Mouse (Mus musculus): ENCODE measurements around the gene Elmo1. TPM values are rescaled to one million over a fixed set of nuclear protein-coding genes. Genes with fewer than 3 reads are reported as not detected.
A peak's percentile ranks its signal among the peaks of the same experiment; 100 is the strongest.

Gene Elmo1
- polyA plus RNA-seq, 1 experiment = not detected

GRCm38 (mm10) chr13:20461616-20462015 is 371.2 kb downstream of the Elmo1 start:
- no peaks in the 10 kb centered on the region for H3K79me3 ChIP-seq (ENCODE audit: low read depth)
- no peaks in the 10 kb centered on the region for H3K79me2 ChIP-seq (ENCODE audit: control insufficient read depth, insufficient read depth)
- no peaks in the 10 kb centered on the region for H3K27me3 ChIP-seq (ENCODE audit: control insufficient read depth, insufficient read depth, insufficient read length)
- no peak overlapping the region for H3ac ChIP-seq (ENCODE audit: control insufficient read depth, insufficient read length, low read depth)
- H3K36me3 ChIP-seq (ENCODE audit: control insufficient read depth, insufficient read depth) = no peaks in the 10 kb centered on the region
- no peak overlapping the region for H3K4me3 ChIP-seq (ENCODE audit: insufficient read depth, poor library complexity, severe bottlenecking)
- TF ChIP-seq CTCF (IDR thresholded peaks at IDR 0.05; ENCODE audit: control insufficient read depth, insufficient read depth, insufficient read length) (no peak), USF1 (IDR thresholded peaks at IDR 0.05; ENCODE audit: low read depth) (no peak), FOSL1 (IDR thresholded peaks at IDR 0.05; ENCODE audit: insufficient read depth, low read length, poor library complexity, severe bottlenecking) (no peak), CEBPB (IDR thresholded peaks at IDR 0.05; ENCODE audit: low read depth) (no peak), MAX (IDR thresholded peaks at IDR 0.05) (no peak), MYOD1 (IDR thresholded peaks at IDR 0.05; ENCODE audit: control insufficient read depth, insufficient read length, low read depth) (no peak), MYOG (IDR thresholded peaks at IDR 0.05; ENCODE audit: control insufficient read depth, extremely low read depth, insufficient read length) (no peak)

GRCm38 (mm10) chr13:20464161-20464560 is 373.8 kb downstream of the Elmo1 start:
- Histone ChIP-seq H3K4me3 (ENCODE audit: insufficient read depth, poor library complexity, severe bottlenecking) (no peak overlapping the region), H3K79me3 (ENCODE audit: low read depth) (no peaks in the 10 kb centered on the region), H3K36me3 (ENCODE audit: control insufficient read depth, insufficient read depth) (no peaks in the 10 kb centered on the region), H3K27me3 (ENCODE audit: control insufficient read depth, insufficient read depth, insufficient read length) (no peaks in the 10 kb centered on the region), H3K79me2 (ENCODE audit: control insufficient read depth, insufficient read depth) (no peaks in the 10 kb centered on the region), H3ac (ENCODE audit: control insufficient read depth, insufficient read length, low read depth) (no peak overlapping the region)
- TF ChIP-seq FOSL1 (IDR thresholded peaks at IDR 0.05; ENCODE audit: insufficient read depth, low read length, poor library complexity, severe bottlenecking) = no peak
- TF ChIP-seq USF1 (IDR thresholded peaks at IDR 0.05; ENCODE audit: low read depth) = no peak
- no peak for TF ChIP-seq CTCF (IDR thresholded peaks at IDR 0.05; ENCODE audit: control insufficient read depth, insufficient read depth, insufficient read length)
- no peak for TF ChIP-seq CEBPB (IDR thresholded peaks at IDR 0.05; ENCODE audit: low read depth)
- no peak for TF ChIP-seq MYOD1 (IDR thresholded peaks at IDR 0.05; ENCODE audit: control insufficient read depth, insufficient read length, low read depth)
- no peak for TF ChIP-seq MYOG (IDR thresholded peaks at IDR 0.05; ENCODE audit: control insufficient read depth, extremely low read depth, insufficient read length)
- no peak for TF ChIP-seq MAX (IDR thresholded peaks at IDR 0.05)

GRCm38 (mm10) chr13:20467381-20467780 is 377.0 kb downstream of the Elmo1 start:
- TF ChIP-seq FOSL1 (IDR thresholded peaks at IDR 0.05; ENCODE audit: insufficient read depth, low read length, poor library complexity, severe bottlenecking) = no peak
- TF ChIP-seq CTCF (IDR thresholded peaks at IDR 0.05; ENCODE audit: control insufficient read depth, insufficient read depth, insufficient read length) = no peak
- TF ChIP-seq USF1 (IDR thresholded peaks at IDR 0.05; ENCODE audit: low read depth) = no peak
- no peak for TF ChIP-seq MYOG (IDR thresholded peaks at IDR 0.05; ENCODE audit: control insufficient read depth, extremely low read depth, insufficient read length)
- no peak for TF ChIP-seq MYOD1 (IDR thresholded peaks at IDR 0.05; ENCODE audit: control insufficient read depth, insufficient read length, low read depth)
- no peak for TF ChIP-seq CEBPB (IDR thresholded peaks at IDR 0.05; ENCODE audit: low read depth)
- no peak for TF ChIP-seq MAX (IDR thresholded peaks at IDR 0.05)
- Histone ChIP-seq H3K36me3 (ENCODE audit: control insufficient read depth, insufficient read depth) (no peaks in the 10 kb centered on the region), H3K79me3 (ENCODE audit: low read depth) (no peaks in the 10 kb centered on the region), H3K27me3 (ENCODE audit: control insufficient read depth, insufficient read depth, insufficient read length) (peaks cover 4% of the 10 kb centered on the region), H3K4me3 (ENCODE audit: insufficient read depth, poor library complexity, severe bottlenecking) (no peak overlapping the region), H3ac (ENCODE audit: control insufficient read depth, insufficient read length, low read depth) (no peak overlapping the region), H3K79me2 (ENCODE audit: control insufficient read depth, insufficient read depth) (no peaks in the 10 kb centered on the region)

- no peaks in the 10 kb centered on the region for H3K36me3 ChIP-seq (ENCODE audit: control insufficient read depth, insufficient read depth)
- TF ChIP-seq CTCF (IDR thresholded peaks at IDR 0.05; ENCODE audit: control insufficient read depth, insufficient read depth, insufficient read length) (peak; percentile 70), MYOD1 (IDR thresholded peaks at IDR 0.05; ENCODE audit: control insufficient read depth, insufficient read length, low read depth) (no peak)
- no peaks in the 10 kb centered on the region for H3K79me2 ChIP-seq (ENCODE audit: control insufficient read depth, insufficient read depth)
- H3K79me3 ChIP-seq (ENCODE audit: low read depth) = no peaks in the 10 kb centered on the region
- H3ac ChIP-seq (ENCODE audit: control insufficient read depth, insufficient read length, low read depth) = no peak overlapping the region
- peaks cover 30% of the 10 kb centered on the region for H3K27me3 ChIP-seq (ENCODE audit: control insufficient read depth, insufficient read depth, insufficient read length)
- no peak overlapping the region for H3K4me3 ChIP-seq (ENCODE audit: insufficient read depth, poor library complexity, severe bottlenecking)
Observed at GRCm38 (mm10) chr13:20471732-20472131, 381.3 kb downstream of the Elmo1 start.

GRCm38 (mm10) chr13:20472301-20472831 is 382.0 kb downstream of the Elmo1 start:
- Histone ChIP-seq H3K4me3 (ENCODE audit: insufficient read depth, poor library complexity, severe bottlenecking) (no peak overlapping the region), H3K79me3 (ENCODE audit: low read depth) (no peaks in the 10 kb centered on the region), H3K79me2 (ENCODE audit: control insufficient read depth, insufficient read depth) (no peaks in the 10 kb centered on the region), H3ac (ENCODE audit: control insufficient read depth, insufficient read length, low read depth) (no peak overlapping the region), H3K36me3 (ENCODE audit: control insufficient read depth, insufficient read depth) (no peaks in the 10 kb centered on the region), H3K27me3 (ENCODE audit: control insufficient read depth, insufficient read depth, insufficient read length) (peaks cover 30% of the 10 kb centered on the region)
- TF ChIP-seq USF1 (IDR thresholded peaks at IDR 0.05; ENCODE audit: low read depth) (no peak), MYOG (IDR thresholded peaks at IDR 0.05; ENCODE audit: control insufficient read depth, extremely low read depth, insufficient read length) (no peak), FOSL1 (IDR thresholded peaks at IDR 0.05; ENCODE audit: insufficient read depth, low read length, poor library complexity, severe bottlenecking) (no peak), MYOD1 (IDR thresholded peaks at IDR 0.05; ENCODE audit: control insufficient read depth, insufficient read length, low read depth) (no peak), MAX (IDR thresholded peaks at IDR 0.05) (no peak), CEBPB (IDR thresholded peaks at IDR 0.05; ENCODE audit: low read depth) (no peak), CTCF (IDR thresholded peaks at IDR 0.05; ENCODE audit: control insufficient read depth, insufficient read depth, insufficient read length) (no peak)

All from C2C12 (cell line).